Mouse (Mus musculus) hematopoietic stem cell, adult 5-6 weeks (primary cell): ENCODE data around the gene Rreb1. TPM values are rescaled to one million over a fixed set of nuclear protein-coding genes. Genes with fewer than 3 reads are reported as not detected.

Experiments used
- ATAC-seq, 2 experiments: fragments of 125-278 bp in 1 of 2; replicated peaks in 1 of 2; 2 replicates each; pipeline ENCODE4 v1.8.0; 2016 to 2017; ENCODE audit warnings: inconsistent platforms in 2 of 2, mild to moderate bottlenecking in 2 of 2, moderate number of reproducible peaks in 2 of 2, low read depth in 1 of 2, moderate TSS enrichment in 1 of 2; ENCODE audit not compliant: low FRiP score in 2 of 2, poor library complexity in 2 of 2, severe bottlenecking in 2 of 2, insufficient read depth in 1 of 2, low TSS enrichment in 1 of 2
- total RNA-seq: library from RNA; stranded (forward); fragments of 172-1452, 232-1000 nt; gene quantifications from 2 replicates; pipeline ENCODE4 v1.2.3, GENCODE M21; 2017

The Rreb1 gene
- total RNA-seq, 1 experiment from 2014 or later = 25.5 TPM

GRCm38 (mm10) chr13:37773476-37773875, 4.7 kb upstream of the Rreb1 start:
- ATAC-seq = no peak

- no peak for ATAC-seq
Observed at GRCm38 (mm10) chr13:37776675-37777074, 1.5 kb upstream of the Rreb1 start.

- 0 out of 4 replicates have a peak, but pooled peaks of 1 of the 2 experiments have one; percentile 33 for ATAC-seq
Observed at GRCm38 (mm10) chr13:37777351-37778146, 651 bp upstream of the Rreb1 start.

GRCm38 (mm10) chr13:37778594-37779231, 513 bp downstream of the Rreb1 start:
- ATAC-seq = peak in 1 of 2 experiments; percentile 17; a peak in 2 of 4 replicates

GRCm38 (mm10) chr13:37779251-37779667, 1.1 kb downstream of the Rreb1 start:
- peak; percentile 51 to 52 for ATAC-seq

- ATAC-seq = no peak
Observed at GRCm38 (mm10) chr13:37781557-37781956, 3.4 kb downstream of the Rreb1 start.

GRCm38 (mm10) chr13:37782144-37782543, 3.9 kb downstream of the Rreb1 start:
- no peak for ATAC-seq

GRCm38 (mm10) chr13:37783676-37784075, 5.5 kb downstream of the Rreb1 start:
- no peak for ATAC-seq

- ATAC-seq = peak; percentile 22 to 58; a peak in 1 of 4 replicates
Observed at GRCm38 (mm10) chr13:37784226-37784625, 6.0 kb downstream of the Rreb1 start.

- 0 out of 4 replicates have a peak, but pooled peaks of 1 of the 2 experiments have one; percentile 7 for ATAC-seq
Observed at GRCm38 (mm10) chr13:37792739-37793336, 14.6 kb downstream of the Rreb1 start.

GRCm38 (mm10) chr13:37798811-37799210, 20.6 kb downstream of the Rreb1 start:
- no peak for ATAC-seq

- no peak for ATAC-seq
Observed at GRCm38 (mm10) chr13:37799413-37799812, 21.2 kb downstream of the Rreb1 start.

- ATAC-seq = peak; percentile 44 to 63
Observed at GRCm38 (mm10) chr13:37801101-37802075, 23.2 kb downstream of the Rreb1 start.

- no peak for ATAC-seq
Observed at GRCm38 (mm10) chr13:37802246-37803003, 24.2 kb downstream of the Rreb1 start.

- no peak for ATAC-seq
Observed at GRCm38 (mm10) chr13:37803244-37803643, 25.0 kb downstream of the Rreb1 start.

GRCm38 (mm10) chr13:37804023-37804422, 25.8 kb downstream of the Rreb1 start:
- ATAC-seq = no peak
